In genomic region chr11:96861878-96862289, GRCm38 (mm10) we compare ENCODE assay signal across 8 mouse cellular contexts. TPM values are rescaled to one million over a fixed set of nuclear protein-coding genes. Genes with fewer than 3 reads are reported as not detected.
DNase-seq lines count a peak whose midpoint lies in the region; ATAC-seq and TF ChIP-seq lines count a peak whose summit lies in the region.

No protein-coding gene starts in this region.

- peak overlapping the region; percentile 42 for H3K4me3 ChIP-seq in forebrain, embryonic 15.5 days
- H3K4me3 ChIP-seq in layer of hippocampus, adult 2 months, result peak overlapping the region; percentile 62
- H3K4me3 ChIP-seq in lung, embryonic 14.5 days (ENCODE audit: low read depth, low read length), result peak overlapping the region; percentile 47
- H3K4me3 ChIP-seq in olfactory bulb, adult 2 months (ENCODE audit: insufficient read depth, low read depth, low read length), result peak overlapping the region; percentile 47
- H3K4me3 ChIP-seq in thymus, adult 2 months (ENCODE audit: control insufficient read depth, insufficient read depth, low read length), result peak overlapping the region; percentile 33

- intact Hi-C loops in heart, postnatal 36 days (cut with DNase I), result loop anchor here (1.0 to 5.0 kb wide), 6 partner anchors 79 to 583 kb away; no protein-coding TSS in a partner anchor

- ATAC-seq in forebrain, embryonic 15.5 days (replicated peaks), result peak; percentile 87
- peak; percentile 78 for ATAC-seq in lung, embryonic 14.5 days (ENCODE audit: insufficient read depth)

- no peaks in the 10 kb centered on the region for H3K27me3 ChIP-seq in forebrain, embryonic 15.5 days
- no peaks in the 10 kb centered on the region; the same call in 1 of the 2 replicates for H3K27me3 ChIP-seq in lung, embryonic 14.5 days (ENCODE audit: insufficient read depth, low read length)
- no peaks in the 10 kb centered on the region; the same call in 1 of the 2 replicates for H3K27me3 ChIP-seq in thymus, adult 2 months (ENCODE audit: control insufficient read depth, insufficient read depth, low read length)

- H3K4me1 ChIP-seq in forebrain, embryonic 15.5 days, result peaks cover 32% of the 10 kb centered on the region
- H3K4me1 ChIP-seq in lung, embryonic 14.5 days (ENCODE audit: insufficient read depth), result no peaks in the 10 kb centered on the region
- H3K4me1 ChIP-seq in olfactory bulb, adult 2 months (ENCODE audit: control insufficient read depth, insufficient read depth, low read length), result peaks cover 20% of the 10 kb centered on the region
- peaks cover 5% of the 10 kb centered on the region for H3K4me1 ChIP-seq in thymus, adult 2 months (replicated peaks; ENCODE audit: control insufficient read depth, insufficient read depth, low read length)

- DNase-seq in ES-CJ7 (ENCODE audit: low read depth, low spot score), result peak; percentile 96
- peak; percentile 96 for DNase-seq in cerebellum, adult 11 months
- peak; percentile 98 for DNase-seq in heart, postnatal 36 days
- peak; percentile 93 to 99 for DNase-seq in layer of hippocampus, adult 2 months (ENCODE audit: low spot score in 2 of 2)
- peak; percentile 99 for DNase-seq in lung, embryonic 14.5 days
- DNase-seq in thymus, adult 2 months, result peak; percentile 95

- H3K36me3 ChIP-seq in forebrain, embryonic 15.5 days, result no peaks in the 10 kb centered on the region
- peaks cover 15% of the 10 kb centered on the region; the same call in 1 of the 2 replicates for H3K36me3 ChIP-seq in lung, embryonic 14.5 days (ENCODE audit: insufficient read depth)
- H3K36me3 ChIP-seq in thymus, adult 2 months (ENCODE audit: control insufficient read depth, insufficient read depth, low read length), result no peaks in the 10 kb centered on the region

- no peak for TF ChIP-seq POLR2A in olfactory bulb, adult 2 months (IDR thresholded peaks at IDR 0.05; ENCODE audit: insufficient read depth, low read depth, low read length)
- TF ChIP-seq POLR2A in thymus, adult 2 months (IDR thresholded peaks at IDR 0.05; ENCODE audit: control insufficient read depth, extremely low read depth, insufficient read depth, low read length, poor library complexity), result no peak

- WGBS in forebrain, embryonic 15.5 days, result under 1% methylated on average over 31 of the region's 31 CpGs
- WGBS in lung, embryonic 14.5 days, result under 1% methylated on average over 31 of the region's 31 CpGs
- under 1% methylated on average over 31 of the region's 31 CpGs for WGBS in olfactory bulb, adult 2 months
- under 1% methylated on average over 31 of the region's 31 CpGs for WGBS in thymus, adult 2 months

- peak; percentile 97 for TF ChIP-seq CTCF in layer of hippocampus, adult 2 months (conservative IDR thresholded peaks at IDR 0.05)
- peak; percentile 99 for TF ChIP-seq CTCF in lung, embryonic 14.5 days (IDR thresholded peaks at IDR 0.05; ENCODE audit: low read depth)
- peak; percentile 97 for TF ChIP-seq CTCF in olfactory bulb, adult 2 months (IDR thresholded peaks at IDR 0.05; ENCODE audit: insufficient read depth, low read depth, low read length)
- peak; percentile 99 for TF ChIP-seq CTCF in thymus, adult 2 months (IDR thresholded peaks at IDR 0.05; ENCODE audit: borderline replicate concordance, control insufficient read depth, extremely low read depth, insufficient read depth, low read length, poor library complexity)

- no peak overlapping the region for H3K27ac ChIP-seq in forebrain, embryonic 15.5 days (replicated peaks)
- peak overlapping the region; percentile 84 for H3K27ac ChIP-seq in layer of hippocampus, adult 2 months
- H3K27ac ChIP-seq in lung, embryonic 14.5 days (ENCODE audit: low read depth), result no peak overlapping the region
- H3K27ac ChIP-seq in olfactory bulb, adult 2 months (ENCODE audit: insufficient read depth, low read depth, low read length), result no peak overlapping the region
- no peak overlapping the region for H3K27ac ChIP-seq in thymus, adult 2 months (ENCODE audit: control insufficient read depth, insufficient read depth, low read length)

- peak overlapping the region; percentile 39 for H3K9ac ChIP-seq in forebrain, embryonic 15.5 days (replicated peaks)
- H3K9ac ChIP-seq in lung, embryonic 14.5 days, result peak overlapping the region; percentile 45; the same call in 1 of the 2 replicates

- peak overlapping the region; percentile 79 for H3K4me2 ChIP-seq in forebrain, embryonic 15.5 days (replicated peaks)
- H3K4me2 ChIP-seq in lung, embryonic 14.5 days, result peak overlapping the region; percentile 91

- no peaks in the 10 kb centered on the region for H3K9me3 ChIP-seq in forebrain, embryonic 15.5 days
- no peaks in the 10 kb centered on the region for H3K9me3 ChIP-seq in lung, embryonic 14.5 days (ENCODE audit: low read depth, low read length)

RNA-seq across cellular contexts. Expression of gene Copz2, which starts 12.2 kb away (rescaled TPM):
- 12.2 and 13.5 TPM in 2 replicates for polyA plus RNA-seq in forebrain, embryonic 15.5 days (2015; fragmentation: Nextera tagmentation; extraction: Ambion mirVana)
- 10 to 100 TPM; 36.0 to 39.4 TPM for total RNA-seq in heart, postnatal 36 days (2021)
- 1 to 10 TPM; 5.9 to 7.0 TPM for total RNA-seq in layer of hippocampus, adult 2 months (2021)
- 144 and 151 TPM in 2 replicates for polyA plus RNA-seq in lung, embryonic 14.5 days (2014; fragmentation: Nextera tagmentation; extraction: Ambion mirVana)
- polyA plus RNA-seq in olfactory bulb, adult 2 months (2012; ENCODE audit: insufficient read depth, insufficient read length, low replicate concordance, missing spikeins), result not detected in 2 replicates
- 24.5 and 25.3 TPM in 2 replicates for polyA plus RNA-seq in thymus, adult 2 months (2012; rRNA removed)

RNA-seq across cellular contexts. Expression of gene Nfe2l1, which starts 32.1 kb away (rescaled TPM):
- polyA plus RNA-seq in forebrain, embryonic 15.5 days (2015; fragmentation: Nextera tagmentation; extraction: Ambion mirVana), result 55.7 and 59.6 TPM in 2 replicates
- total RNA-seq in heart, postnatal 36 days (2021), result 100 to 1,000 TPM; 397 to 404 TPM
- 100 to 1,000 TPM; 221 to 229 TPM for total RNA-seq in layer of hippocampus, adult 2 months (2021)
- polyA plus RNA-seq in lung, embryonic 14.5 days (2014; fragmentation: Nextera tagmentation; extraction: Ambion mirVana), result 34.6 and 39.5 TPM in 2 replicates
- 349 TPM in 1 of 2 replicates, not detected in the other for polyA plus RNA-seq in olfactory bulb, adult 2 months (2012; ENCODE audit: insufficient read depth, insufficient read length, low replicate concordance, missing spikeins)
- 136 and 170 TPM in 2 replicates for polyA plus RNA-seq in thymus, adult 2 months (2012; rRNA removed)

RNA-seq across cellular contexts. Expression of gene Cdk5rap3, which starts 54.4 kb away (rescaled TPM):
- polyA plus RNA-seq in forebrain, embryonic 15.5 days (2015; fragmentation: Nextera tagmentation; extraction: Ambion mirVana), result 106 and 109 TPM in 2 replicates
- 10 to 100 TPM; 22.7 to 23.7 TPM for total RNA-seq in heart, postnatal 36 days (2021)
- total RNA-seq in layer of hippocampus, adult 2 months (2021), result 10 to 100 TPM; 34.5 to 41.6 TPM
- polyA plus RNA-seq in lung, embryonic 14.5 days (2014; fragmentation: Nextera tagmentation; extraction: Ambion mirVana), result 61.8 and 63.8 TPM in 2 replicates
- not detected in 2 replicates for polyA plus RNA-seq in olfactory bulb, adult 2 months (2012; ENCODE audit: insufficient read depth, insufficient read length, low replicate concordance, missing spikeins)
- 94.2 and 95.5 TPM in 2 replicates for polyA plus RNA-seq in thymus, adult 2 months (2012; rRNA removed)

Comparison
In these comparisons a context has a peak if more than half of its experiments do, and no peak if none do; other contexts are left out.
1. RNA of gene Cdk5rap3, which starts 54.4 kb away (polyA plus RNA-seq): 106 to 109 TPM in forebrain, embryonic 15.5 days, 94.2 to 95.5 TPM in thymus, adult 2 months and 61.8 to 63.8 TPM in lung, embryonic 14.5 days; not detected in olfactory bulb, adult 2 months; every median in the first group is over 10 times any median in the second.
2. Peak in every context shown above with its lines, with median percentiles within 50 percentile points of each other: DNase-seq, H3K4me3 ChIP-seq and CTCF ChIP-seq.